Mouse (Mus musculus) MN1 (cell line): Measurements from ENCODE around the gene Arhgef2.

Experiments
- DNase-seq: peaks from one replicate; pipeline ENCODE4 v3.0.0-alpha.2; 2016; ENCODE audit warnings: low spot score

Arhgef2 gene

DNA sequence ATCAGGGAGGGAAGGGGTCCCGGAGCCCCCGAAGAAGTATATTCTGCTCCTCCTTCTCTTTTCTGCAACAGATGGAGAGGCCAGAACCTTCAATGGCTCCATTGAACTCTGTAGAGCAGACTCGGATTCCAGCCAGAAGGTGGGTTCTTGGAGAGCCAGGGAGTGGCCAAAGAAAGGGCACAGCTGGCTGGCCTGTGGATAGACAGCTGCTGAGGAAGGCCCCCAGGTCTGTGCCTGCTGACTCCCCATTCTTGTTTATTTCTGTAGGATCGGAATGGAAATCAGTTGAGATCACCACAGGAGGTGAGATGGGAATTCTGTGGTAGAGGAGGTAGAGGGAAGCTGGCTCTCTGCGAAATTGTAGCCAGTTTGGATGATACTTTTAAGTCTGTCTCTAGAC is 37.3 kb downstream of the Arhgef2 start:
- DNase-seq: no peak

DNA sequence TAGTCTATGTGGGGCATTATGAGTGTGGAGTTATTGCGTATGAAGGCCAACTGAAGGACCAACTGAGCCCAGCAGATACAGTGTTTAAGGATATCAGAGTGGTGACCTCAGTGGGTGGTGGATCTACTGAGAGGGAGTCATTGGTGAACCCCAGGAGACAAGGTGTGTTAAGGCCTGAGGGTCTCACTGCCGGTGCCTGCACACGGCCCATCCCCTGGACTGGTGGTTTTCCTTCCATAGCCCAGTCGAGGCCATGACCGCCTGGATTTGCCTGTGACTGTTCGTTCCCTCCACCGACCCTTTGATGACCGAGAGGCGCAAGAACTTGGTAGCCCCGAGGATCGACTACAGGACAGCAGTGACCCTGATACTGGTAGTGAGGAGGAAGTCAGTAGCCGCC is 40.2 kb downstream of the Arhgef2 start:
- no peak for DNase-seq

DNA sequence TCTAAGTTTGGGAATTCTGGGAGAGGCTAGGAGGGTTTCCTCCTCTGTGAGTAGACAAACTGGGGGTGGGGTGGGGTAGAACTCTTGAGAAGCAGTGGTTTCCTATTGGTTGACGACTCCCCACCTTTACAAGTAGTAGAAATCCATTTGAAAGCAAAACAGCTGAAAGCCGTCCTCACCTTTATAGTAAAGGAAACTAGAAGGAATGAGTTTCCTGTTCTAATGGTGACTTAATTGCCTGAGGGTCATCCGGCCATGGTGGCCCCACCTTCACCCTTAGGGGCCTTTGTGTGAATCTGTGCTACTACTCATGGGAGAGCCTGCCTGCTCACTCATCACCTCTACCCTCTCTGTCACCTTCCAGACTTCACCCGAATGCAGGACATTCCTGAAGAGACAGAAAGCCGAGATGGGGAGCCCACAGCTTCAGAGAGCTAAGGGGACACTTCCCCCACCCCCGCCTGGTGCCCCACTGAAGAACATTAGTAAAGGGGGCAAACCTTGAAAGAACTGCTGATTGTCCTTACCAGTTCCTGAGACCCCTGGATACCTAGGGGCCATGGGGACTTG is 40.7 kb downstream of the Arhgef2 start:
- DNase-seq: no peak

DNA sequence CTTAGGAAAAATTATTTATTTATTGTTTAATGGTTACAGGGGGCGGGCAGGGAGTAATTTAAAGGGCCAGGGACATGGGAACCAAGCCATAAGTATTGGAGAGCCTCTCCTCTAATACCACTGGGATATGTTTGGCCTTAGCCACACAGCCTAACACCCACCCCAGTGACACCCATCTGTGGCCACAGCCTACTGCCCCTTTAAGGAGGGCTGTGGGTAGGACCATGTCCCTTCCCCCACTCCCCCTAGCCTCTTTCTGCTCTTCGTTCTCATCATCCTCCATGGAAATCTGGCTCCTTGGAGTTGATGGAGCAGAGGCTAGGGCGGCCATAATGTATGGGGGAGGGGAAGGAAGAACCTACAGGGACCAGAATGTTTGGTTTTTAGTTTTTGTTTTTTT is 41.3 kb downstream of the Arhgef2 start:
- DNase-seq: no peak

DNA sequence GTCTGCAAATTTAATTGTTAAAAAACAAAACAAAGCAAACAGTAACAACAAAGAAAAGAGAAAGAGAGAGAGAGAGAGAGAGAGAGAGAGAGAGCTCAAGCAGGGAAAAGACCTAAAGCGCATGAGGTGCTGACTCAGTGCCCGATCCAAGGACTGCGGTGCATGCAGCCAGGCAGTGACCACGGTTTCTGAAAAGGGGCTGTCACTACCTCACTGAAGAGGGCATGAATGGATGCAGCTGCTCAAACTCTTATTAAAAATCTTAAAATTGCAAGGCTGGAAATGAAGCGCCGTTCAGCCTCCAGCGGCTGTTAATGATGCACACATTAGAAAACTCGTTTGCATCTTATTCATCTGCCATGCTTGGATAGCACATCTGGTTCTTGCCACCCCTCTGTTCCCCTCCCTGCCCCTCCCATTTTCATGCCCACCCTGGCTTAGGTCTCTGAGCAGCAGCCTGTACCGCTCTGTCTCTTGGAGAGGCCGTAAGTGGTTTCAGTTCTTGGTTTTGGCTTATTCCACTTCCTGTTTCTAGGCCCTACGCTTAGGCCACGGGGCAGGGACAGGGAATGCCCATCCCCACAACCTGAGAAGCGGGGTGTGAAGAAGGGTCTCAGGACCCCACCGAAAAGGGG is 42.1 kb downstream of the Arhgef2 start:
- no peak for DNase-seq

DNA sequence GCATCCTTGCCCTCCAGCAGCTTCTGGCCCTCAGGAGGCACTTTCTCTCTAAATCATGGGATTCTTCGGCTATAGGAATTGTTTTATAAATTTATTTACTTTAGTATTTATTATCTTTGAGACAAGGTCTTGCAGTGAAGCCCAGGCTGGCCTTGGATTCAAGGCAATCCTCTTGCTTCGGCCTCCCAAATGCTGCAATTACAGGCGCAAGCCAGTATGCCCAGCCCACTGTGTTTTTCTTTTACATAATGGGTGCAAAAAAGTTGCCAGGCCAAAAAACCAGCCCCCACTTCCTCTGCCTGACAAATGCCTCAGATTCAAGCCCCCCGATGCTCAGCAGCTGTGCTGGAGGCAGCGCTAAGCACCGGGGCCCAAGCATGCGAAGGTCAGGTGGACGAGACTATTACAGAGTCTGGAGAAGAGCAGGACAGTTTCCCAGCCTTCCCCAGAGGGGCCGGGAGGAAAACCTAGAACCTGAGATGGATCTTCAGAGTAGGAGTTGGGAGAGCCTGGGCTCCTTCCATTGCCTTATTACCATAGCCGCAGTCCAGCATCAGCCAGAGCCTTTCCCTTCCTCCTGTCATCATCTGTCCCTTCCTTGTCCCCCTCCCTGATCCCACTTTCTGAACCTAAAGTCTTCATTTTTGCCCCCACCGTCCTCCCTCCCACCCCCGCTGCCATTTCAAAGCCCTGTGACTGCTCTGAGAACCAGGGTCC is 42.8 kb downstream of the Arhgef2 start:
- no peak for DNase-seq

DNA sequence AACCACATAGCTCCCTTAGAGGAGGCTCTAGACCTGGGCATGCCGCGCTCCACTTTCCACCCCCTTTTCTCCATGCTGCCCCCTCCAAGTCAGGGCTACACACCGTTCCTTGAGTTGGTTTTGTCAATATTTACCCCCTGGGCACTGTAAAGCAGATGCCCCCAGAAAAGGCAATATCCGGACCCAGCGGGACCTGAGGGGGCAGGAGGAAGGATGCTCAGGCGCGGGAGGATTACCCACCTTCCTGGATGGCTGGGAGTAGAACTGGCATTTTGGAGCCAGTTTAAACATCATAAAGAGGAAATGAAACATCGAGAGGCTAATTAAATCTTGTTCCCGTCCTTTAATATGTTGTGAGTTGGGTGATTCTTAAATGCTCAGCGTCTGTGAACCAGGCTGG is 43.4 kb downstream of the Arhgef2 start:
- no peak for DNase-seq

DNA sequence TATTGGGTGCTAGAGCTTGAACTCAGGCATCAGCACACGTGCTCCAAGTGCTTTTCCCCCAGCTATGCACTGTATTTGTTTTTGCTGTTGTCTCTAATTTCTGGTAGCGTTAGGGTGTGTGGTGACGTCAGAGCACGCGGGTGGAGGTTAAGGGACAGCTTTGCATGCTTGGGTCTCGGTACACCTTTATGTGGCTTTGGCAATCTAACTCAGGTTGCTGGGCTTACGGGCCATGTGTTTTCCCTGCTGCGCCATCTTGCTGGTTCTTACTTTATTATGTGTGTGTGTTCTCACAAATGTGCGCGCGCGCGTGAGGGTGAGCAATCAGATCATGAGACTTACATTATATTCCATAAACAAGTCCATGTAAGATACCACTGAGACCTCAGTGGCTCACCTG is 44.2 kb downstream of the Arhgef2 start:
- DNase-seq: no peak

DNA sequence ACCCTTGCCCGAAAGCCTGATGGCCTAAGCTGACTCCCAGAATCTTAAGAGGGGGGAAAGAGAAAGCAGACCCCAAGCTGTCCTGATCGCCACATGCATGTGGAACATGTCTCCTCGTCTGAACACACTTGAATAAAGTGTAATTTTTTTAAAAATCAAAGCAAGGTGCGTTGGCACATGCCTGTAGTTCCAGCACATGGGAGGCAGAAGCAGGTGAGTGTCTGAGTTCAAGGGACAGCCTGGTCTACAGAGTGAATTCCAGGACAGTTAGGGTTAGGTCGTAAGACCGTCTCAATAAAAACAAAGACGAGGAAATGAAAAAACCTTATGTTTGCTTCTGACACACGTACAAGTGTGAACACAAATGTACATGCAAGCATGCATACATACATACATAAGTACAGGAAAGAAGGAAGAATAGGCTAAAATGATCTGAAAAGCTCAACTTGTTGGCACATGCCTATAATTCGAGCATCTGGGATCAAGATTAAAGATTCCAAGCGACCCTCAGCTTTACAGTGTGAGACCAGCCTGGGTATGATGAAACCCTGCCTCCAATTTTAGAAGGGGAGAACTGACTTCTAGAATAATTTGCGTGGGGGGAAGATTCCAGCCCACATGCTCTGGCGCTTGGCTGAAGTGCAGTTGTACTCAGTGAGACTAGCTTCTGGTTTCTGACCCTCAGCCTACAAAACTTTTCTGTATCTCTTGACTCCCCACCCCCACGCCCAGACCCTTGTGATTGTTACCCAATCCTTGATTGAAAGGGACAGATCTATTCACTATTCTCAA is 45.1 kb downstream of the Arhgef2 start:
- DNase-seq: no peak

DNA sequence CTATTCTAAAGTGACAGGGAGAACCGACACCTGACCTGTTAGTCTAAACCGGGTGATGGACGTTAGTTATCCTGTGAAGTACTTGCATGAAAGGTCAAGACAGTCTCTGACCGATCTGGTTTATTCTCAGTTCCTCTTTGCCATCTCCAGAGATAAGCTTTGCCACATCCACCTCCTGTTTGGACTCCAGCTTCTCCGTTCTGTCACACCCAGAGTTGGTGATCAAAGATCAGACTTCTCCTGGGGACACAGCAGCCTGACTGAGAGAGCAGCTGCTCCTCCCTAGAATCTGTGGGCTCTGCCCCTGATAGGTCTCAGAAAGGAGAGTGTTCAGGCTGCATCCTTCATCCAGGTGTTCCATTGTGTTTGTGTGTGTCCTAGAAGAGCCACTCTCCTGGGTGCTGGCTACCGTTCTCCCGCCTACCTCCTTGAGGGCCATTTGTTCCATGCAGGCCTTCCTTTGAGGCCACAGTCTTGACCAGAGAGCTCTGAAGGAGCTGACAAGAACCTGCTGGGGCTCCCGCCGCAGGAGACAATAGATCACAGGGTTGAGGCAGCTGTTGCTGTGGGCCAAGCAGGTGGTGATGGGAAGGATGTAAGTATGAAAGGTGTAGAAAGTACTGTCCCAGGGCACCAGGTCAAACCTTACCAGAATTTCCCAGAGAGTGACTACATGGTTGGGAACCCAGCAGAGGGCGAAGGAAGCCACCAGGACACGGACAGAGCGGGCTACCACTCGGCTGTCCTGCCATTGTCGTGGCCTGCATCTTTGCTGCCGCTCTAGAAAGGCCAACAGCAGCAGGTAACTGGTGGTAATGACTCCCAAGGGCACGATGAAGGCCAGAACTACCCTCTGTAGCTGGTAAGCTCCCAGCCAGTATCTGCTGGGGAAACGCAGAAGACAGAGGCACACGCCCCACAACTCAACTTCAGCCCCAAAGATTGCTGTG is 46.2 kb downstream of the Arhgef2 start:
- no peak for DNase-seq

DNA sequence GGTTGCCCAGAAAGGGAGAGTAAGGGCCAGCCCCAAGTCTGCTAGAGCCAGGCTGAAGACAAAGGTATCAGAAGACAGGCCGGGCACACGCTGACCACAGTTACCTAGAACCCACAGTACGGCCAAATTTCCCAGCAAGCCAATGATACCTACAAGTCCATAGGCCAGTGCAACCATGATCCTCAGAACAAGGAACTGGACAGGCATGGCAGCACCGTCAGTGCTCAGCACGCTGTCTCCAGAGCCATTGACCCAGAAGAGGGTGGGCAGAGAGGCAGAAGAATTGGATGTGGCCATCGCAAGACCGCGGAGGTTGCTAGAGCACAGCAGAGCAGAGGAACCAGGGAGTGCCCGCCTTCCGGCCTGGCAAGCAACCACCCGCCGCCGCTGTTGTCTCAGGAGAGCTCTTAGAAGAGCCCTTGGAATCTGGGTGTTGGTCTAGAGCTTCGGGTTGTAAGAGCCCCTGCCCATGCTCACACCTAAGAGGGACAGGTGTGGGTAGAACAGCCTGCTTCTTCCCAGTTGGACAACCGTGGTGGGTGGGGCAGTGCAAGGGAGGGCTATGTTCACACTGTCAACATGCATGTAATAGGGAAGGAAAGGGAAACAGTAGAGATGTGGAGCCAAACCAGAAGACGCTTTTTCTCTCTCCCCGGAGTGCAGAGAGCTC is 47.2 kb downstream of the Arhgef2 start, which contains the start of gene Rxfp4:
Rxfp4 (minus strand) TSS at position 297 of the 670 bp plus-strand sequence.
- DNase-seq: no peak

DNA sequence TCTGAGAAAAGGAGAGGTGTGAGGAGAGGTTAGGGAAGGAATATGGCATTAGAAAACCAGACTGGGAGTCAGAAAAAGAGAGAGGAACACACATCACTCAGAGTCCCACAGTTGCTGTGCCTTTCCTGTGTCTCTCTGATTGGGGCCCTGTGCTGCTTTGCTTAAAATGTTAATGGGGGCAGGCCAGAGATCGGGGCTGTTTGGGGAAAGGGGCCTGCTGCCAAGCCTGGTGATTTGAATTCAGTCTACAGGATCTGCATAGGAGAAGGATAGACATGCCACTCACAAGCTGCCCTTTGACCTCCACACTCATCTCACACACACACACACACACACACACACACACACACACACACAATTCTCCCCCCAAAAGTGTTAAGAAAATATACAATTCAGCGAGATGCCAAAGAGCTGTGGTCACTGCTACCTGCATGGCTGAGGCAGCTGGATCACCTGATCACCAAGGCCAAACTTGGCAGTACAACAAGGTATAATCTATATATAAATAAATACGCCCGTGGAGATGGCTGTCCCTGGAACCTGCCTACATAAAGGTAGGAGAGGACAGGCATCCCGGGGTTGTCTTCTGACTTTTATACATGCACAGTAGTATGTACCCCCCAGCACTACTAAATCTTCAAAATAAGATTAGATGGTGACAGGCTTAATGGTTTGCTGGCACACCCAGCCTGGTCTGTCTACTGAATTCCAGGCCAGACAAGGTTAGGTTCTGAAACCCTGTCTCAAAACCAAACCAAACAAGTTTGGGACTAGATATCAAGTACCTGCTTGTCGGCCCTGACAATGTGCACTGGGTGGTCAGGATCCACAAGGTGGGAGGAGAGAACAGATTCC is 48.0 kb downstream of the Arhgef2 start:
- no peak for DNase-seq

DNA sequence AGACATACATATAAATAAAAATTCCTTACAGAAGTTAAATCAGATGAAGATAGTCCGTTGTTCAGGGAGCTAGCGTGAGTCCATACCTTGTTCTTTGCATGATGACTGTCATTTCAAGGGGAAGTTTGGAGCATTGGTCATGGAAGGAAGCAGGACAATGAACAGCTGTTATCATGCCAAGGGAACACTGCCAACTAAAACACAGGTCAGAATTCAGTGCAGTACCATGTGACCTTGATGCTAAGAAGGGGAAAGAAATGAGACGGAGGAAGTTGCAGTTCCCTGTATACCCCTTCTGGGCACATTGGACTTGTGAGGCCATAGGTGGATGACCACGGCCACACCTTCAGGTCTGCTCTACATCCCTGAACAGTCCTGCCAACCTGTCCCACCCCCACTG is 48.9 kb downstream of the Arhgef2 start:
- no peak for DNase-seq

DNA sequence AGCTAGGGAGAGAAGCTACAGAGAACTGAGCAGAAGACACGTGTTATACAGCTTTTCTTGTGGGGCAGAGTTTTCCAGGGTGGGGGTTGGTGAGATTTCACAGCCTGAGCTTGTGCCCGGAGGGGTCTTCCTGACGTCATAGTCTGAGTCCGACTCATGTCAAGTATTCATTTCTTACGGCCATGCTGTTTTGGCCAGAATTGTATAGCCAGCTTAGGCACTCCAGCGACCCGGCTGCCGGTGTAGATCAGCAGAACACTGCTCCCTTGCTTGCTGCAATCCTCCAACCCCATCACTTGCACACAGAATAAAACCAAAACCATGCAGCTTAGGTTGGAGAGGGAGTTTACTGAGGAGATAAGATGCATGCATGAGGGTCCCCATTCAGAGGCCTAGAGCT is 49.9 kb downstream of the Arhgef2 start:
- DNase-seq: no peak

DNA sequence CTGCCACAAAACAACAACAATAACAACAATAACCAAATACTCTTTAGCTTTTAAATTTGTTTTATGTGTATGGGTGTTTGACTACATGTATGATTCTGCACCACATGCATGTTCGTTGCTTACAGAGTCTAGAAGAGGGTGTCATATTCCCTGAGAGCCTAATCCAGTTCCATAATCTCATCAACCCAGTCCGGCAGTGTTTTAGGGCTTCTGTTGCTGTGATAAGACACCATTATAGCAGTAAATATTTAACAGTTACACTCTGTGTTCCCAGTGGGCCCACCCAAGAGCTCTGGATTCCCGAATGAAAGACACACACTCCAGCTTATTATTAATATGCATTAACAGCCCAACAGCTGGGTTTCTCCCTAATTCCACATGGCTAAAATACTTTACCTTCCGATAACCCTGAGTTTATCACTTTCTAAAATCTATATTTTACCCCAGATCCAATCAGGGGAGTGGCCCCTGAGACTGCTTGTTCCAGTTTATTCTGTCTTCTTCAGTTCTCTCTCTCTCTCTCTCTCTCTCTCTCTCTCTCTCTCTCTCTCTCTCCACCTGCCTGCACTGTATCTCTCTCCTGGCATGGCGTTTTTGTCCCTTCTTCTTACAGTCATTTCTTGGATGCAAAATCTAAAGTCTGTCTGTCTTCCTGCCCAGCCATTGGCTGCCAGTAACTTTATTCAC is 52.8 kb downstream of the Arhgef2 start:
- no peak for DNase-seq

DNA sequence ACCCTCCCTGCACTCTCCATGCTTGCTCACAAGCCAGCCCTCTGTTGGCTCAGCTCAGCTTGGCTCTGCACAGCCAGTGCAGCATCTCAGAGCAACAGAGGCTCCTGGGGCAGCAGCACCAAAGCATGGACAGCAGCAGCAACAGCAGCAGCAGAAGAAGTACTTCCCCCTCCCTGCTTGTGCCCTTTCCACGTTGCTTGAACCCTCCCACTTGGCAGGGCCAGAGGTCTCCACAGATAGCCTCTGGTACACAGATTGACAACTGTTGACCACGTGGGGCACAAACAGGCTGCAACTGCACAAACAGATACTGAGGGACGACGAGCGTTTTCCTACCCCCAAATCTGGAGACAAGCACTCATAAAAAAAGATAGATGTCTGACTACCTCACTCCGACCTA is 54.0 kb downstream of the Arhgef2 start:
- peak; percentile 63 for DNase-seq

DNA sequence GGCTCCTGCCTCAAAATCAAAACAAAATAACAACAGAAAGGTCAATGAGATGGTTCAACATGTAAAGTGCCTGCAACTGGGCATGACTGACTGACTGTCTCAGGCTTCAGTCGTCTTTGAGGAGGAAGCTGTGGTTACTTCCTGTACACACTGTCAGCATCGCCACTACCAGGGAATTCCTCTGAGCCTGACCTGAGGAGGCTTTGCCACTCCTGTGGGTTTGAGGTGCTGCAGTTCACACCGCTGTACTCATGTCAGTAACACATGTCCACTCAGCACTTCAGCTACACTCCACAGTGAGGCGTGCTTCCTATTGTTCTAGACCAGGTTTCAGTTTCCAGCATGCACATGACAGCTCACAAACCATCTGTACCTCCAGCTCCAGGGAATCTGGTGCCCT is 58.3 kb downstream of the Arhgef2 start:
- no peak for DNase-seq

DNA sequence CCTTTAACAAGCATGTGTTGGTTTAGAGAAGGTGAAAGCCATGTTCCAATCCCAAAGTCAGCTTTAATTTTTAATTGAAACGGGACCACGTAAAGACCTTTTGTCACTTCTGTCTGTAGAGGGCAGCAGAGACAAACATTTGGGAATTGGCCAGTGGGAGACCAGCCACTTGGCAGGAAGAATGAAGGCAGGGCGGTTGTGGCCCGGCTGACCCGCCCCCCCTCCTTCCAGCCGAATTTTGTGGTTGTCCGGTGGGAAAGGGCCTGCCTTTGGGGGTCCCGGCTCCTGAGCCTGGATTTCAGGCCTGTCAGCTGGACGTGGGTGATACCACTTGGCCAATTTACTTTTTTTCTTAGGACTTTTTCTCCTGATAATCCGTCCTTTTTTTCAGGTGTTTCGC is 71.6 kb downstream of the Arhgef2 start:
- peak; percentile 94 for DNase-seq

DNA sequence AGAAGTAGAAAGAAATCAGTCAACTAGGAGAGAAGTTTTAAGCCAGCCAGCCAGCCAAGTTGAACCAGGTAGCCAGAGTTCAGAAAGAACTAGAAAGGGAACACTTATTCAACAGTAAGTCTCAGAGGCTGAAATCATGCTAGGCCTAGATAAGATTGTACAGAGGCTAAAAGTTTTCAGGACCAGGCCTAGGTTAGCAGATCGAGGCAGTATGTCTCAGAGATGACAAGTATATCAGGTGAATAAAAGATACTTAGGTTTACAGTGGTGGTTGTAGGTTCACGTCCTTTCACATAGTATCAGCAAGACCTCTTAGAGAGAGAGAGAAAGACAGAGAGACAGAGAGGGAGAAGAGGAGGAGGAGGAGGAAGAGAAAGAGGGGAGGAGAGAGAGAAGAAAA is 78.0 kb downstream of the Arhgef2 start:
- no peak for DNase-seq
